ENCODE assay signal across 30 mouse cellular contexts in the genomic region with DNA sequence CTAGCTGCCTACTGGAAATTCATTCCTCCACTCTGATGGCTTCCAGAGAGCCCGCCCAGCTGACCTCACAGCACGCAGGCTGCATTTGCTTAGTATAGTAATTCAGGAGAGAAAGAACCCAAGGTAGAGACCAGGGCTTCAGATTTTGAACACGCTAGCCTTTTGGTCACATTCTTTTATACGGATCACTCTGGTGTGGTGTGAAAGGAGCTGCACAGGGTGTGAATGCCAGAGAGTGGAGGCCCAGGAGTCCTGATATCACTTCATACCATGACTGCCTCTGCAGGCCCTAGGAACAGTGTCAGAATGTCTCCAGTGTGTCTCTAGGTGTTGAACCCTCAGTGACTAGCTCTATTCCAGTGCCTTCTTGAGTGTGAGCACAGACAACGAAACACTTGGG.
DNase-seq lines count a peak whose midpoint lies in the region; ATAC-seq and TF ChIP-seq lines count a peak whose summit lies in the region.
"Had no signal": no experiment of that assay in that cellular context is flagged by ENCODE, and none has a peak within 500 bp of the region (broad histone marks: within the 10 kb centered on the region; RNA-seq: fewer than 3 reads in every experiment).

No protein-coding gene starts in this region.

- no peak for DNase-seq in kidney, postnatal 14 days
- no peak for DNase-seq in limb, embryonic 14.5 days (ENCODE audit: low spot score)
- no peak for DNase-seq in T-cell, adult 2 months (ENCODE audit: low spot score)
- DNase-seq: adrenal gland, adult 8-10 months; B cell, adult 2 months; cerebellum, adult 2 months; cerebellum, postnatal 14 days; gastrocnemius, postnatal 14 days; heart, adult 18-20 months; heart, postnatal 4 days; layer of hippocampus, postnatal 36 days; left cerebral cortex, postnatal 4 days; liver, postnatal 0 days; lung, postnatal 36 days; midbrain, embryonic 14.5 days; right cerebral cortex, postnatal 14 days had no signal

- H3K9ac ChIP-seq in kidney, embryonic 15.5 days: no peak overlapping the region
- H3K9ac ChIP-seq in midbrain, embryonic 12.5 days (replicated peaks): no peak overlapping the region
- no peak overlapping the region for H3K9ac ChIP-seq in midbrain, embryonic 16.5 days (ENCODE audit: low read depth, low read length)
- no peak overlapping the region for H3K9ac ChIP-seq in embryonic facial prominence, embryonic 15.5 days
- no peak overlapping the region for H3K9ac ChIP-seq in limb, embryonic 14.5 days (ENCODE audit: low read depth, low read length, severe bottlenecking)
- no peak overlapping the region for H3K9ac ChIP-seq in intestine, embryonic 15.5 days
- H3K9ac ChIP-seq: forebrain, embryonic 12.5 days; heart, embryonic 12.5 days; hindbrain, embryonic 15.5 days; liver, embryonic 12.5 days; liver, postnatal 0 days; neural tube, embryonic 12.5 days had no signal

- no peak for TF ChIP-seq POLR2A in limb, embryonic 14.5 days (IDR thresholded peaks at IDR 0.05; ENCODE audit: borderline replicate concordance, extremely low read depth, insufficient read depth, insufficient read length)

- H3K27ac ChIP-seq in kidney, embryonic 15.5 days: peak overlapping the region; percentile 96
- H3K27ac ChIP-seq in midbrain, embryonic 12.5 days (replicated peaks): peak overlapping the region; percentile 46; the same call in 1 of the 2 replicates
- no peak overlapping the region for H3K27ac ChIP-seq in midbrain, embryonic 16.5 days (ENCODE audit: low read length)
- peak overlapping the region; percentile 68 for H3K27ac ChIP-seq in embryonic facial prominence, embryonic 15.5 days (replicated peaks)
- H3K27ac ChIP-seq in limb, embryonic 14.5 days (replicated peaks; ENCODE audit: low read depth, low read length): 0 out of 2 replicates have a peak overlapping the region, but pooled peaks have one; percentile 5
- no peak overlapping the region for H3K27ac ChIP-seq in intestine, embryonic 15.5 days
- H3K27ac ChIP-seq: forebrain, embryonic 12.5 days; hindbrain, embryonic 15.5 days; liver, embryonic 12.5 days; neural tube, embryonic 12.5 days had no signal

- ATAC-seq in kidney, embryonic 15.5 days (replicated peaks; ENCODE audit: low FRiP score): no peak
- ATAC-seq in midbrain, embryonic 12.5 days (ENCODE audit: low FRiP score, low read depth): no peak
- ATAC-seq in midbrain, embryonic 16.5 days: no peak
- no peak for ATAC-seq in embryonic facial prominence, embryonic 15.5 days (ENCODE audit: insufficient number of reproducible peaks, low FRiP score, low TSS enrichment, low read depth)
- no peak for ATAC-seq in limb, embryonic 14.5 days (ENCODE audit: low FRiP score, low read depth)
- ATAC-seq in intestine, embryonic 15.5 days: no peak
- ATAC-seq: activated CD4-positive, CD25-positive, alpha-beta regulatory T cell, adult 4 months; inflammation-experienced regulatory T-cells, adult 6 months; liver, embryonic 12.5 days; liver, postnatal 0 days had no signal

- no peak overlapping the region for H3K4me3 ChIP-seq in kidney, embryonic 15.5 days (replicated peaks)
- no peak overlapping the region for H3K4me3 ChIP-seq in midbrain, embryonic 12.5 days
- no peak overlapping the region for H3K4me3 ChIP-seq in midbrain, embryonic 16.5 days (ENCODE audit: low read depth, low read length)
- H3K4me3 ChIP-seq in embryonic facial prominence, embryonic 15.5 days (replicated peaks): no peak overlapping the region
- no peak overlapping the region for H3K4me3 ChIP-seq in limb, embryonic 14.5 days (replicated peaks; ENCODE audit: low read length)
- H3K4me3 ChIP-seq in intestine, embryonic 15.5 days (replicated peaks): no peak overlapping the region
- H3K4me3 ChIP-seq: erythroblast, embryonic 14.5 days; forebrain, embryonic 12.5 days; heart, embryonic 12.5 days; hindbrain, embryonic 15.5 days; liver, embryonic 12.5 days; myocyte; neural tube, embryonic 12.5 days had no signal

- H3K4me2 ChIP-seq in kidney, embryonic 15.5 days: 0 out of 2 replicates have a peak overlapping the region, but pooled peaks have one; percentile 12
- H3K4me2 ChIP-seq in midbrain, embryonic 12.5 days (replicated peaks): no peak overlapping the region
- no peak overlapping the region for H3K4me2 ChIP-seq in midbrain, embryonic 16.5 days (ENCODE audit: low read length)
- no peak overlapping the region for H3K4me2 ChIP-seq in embryonic facial prominence, embryonic 15.5 days (replicated peaks)
- no peak overlapping the region for H3K4me2 ChIP-seq in limb, embryonic 14.5 days (replicated peaks; ENCODE audit: low read depth, low read length, severe bottlenecking)
- no peak overlapping the region for H3K4me2 ChIP-seq in intestine, embryonic 15.5 days (replicated peaks)
- H3K4me2 ChIP-seq: forebrain, embryonic 12.5 days; heart, embryonic 12.5 days; hindbrain, embryonic 15.5 days; liver, embryonic 12.5 days; neural tube, embryonic 12.5 days had no signal

- WGBS in kidney, embryonic 15.5 days: 72% methylated on average over 5 of the region's 5 CpGs
- WGBS in midbrain, embryonic 12.5 days: 93% methylated on average over 5 of the region's 5 CpGs
- WGBS in midbrain, embryonic 16.5 days: 93% methylated on average over 5 of the region's 5 CpGs
- 94% methylated on average over 5 of the region's 5 CpGs for WGBS in embryonic facial prominence, embryonic 15.5 days
- WGBS in limb, embryonic 14.5 days: 77% methylated on average over 5 of the region's 5 CpGs
- 92% methylated on average over 5 of the region's 5 CpGs for WGBS in intestine, embryonic 15.5 days

- peaks cover 77% of the 10 kb centered on the region for H3K4me1 ChIP-seq in kidney, embryonic 15.5 days
- H3K4me1 ChIP-seq in midbrain, embryonic 12.5 days: peaks cover 47% of the 10 kb centered on the region
- H3K4me1 ChIP-seq in midbrain, embryonic 16.5 days (ENCODE audit: control insufficient read depth, insufficient read depth, low read length): peaks cover 38% of the 10 kb centered on the region
- H3K4me1 ChIP-seq in embryonic facial prominence, embryonic 15.5 days: peaks cover 43% of the 10 kb centered on the region
- H3K4me1 ChIP-seq in limb, embryonic 14.5 days (ENCODE audit: control insufficient read depth, insufficient read depth, low read length): peaks cover 47% of the 10 kb centered on the region
- H3K4me1 ChIP-seq in intestine, embryonic 15.5 days (replicated peaks): peaks cover 20% of the 10 kb centered on the region

- H3K27me3 ChIP-seq in kidney, embryonic 15.5 days: no peaks in the 10 kb centered on the region
- no peaks in the 10 kb centered on the region for H3K27me3 ChIP-seq in midbrain, embryonic 12.5 days
- no peaks in the 10 kb centered on the region for H3K27me3 ChIP-seq in midbrain, embryonic 16.5 days (ENCODE audit: control insufficient read depth, insufficient read depth, low read depth, low read length)
- H3K27me3 ChIP-seq in embryonic facial prominence, embryonic 15.5 days: peaks cover 4% of the 10 kb centered on the region; the same call in 1 of the 2 replicates
- peaks cover 8% of the 10 kb centered on the region; the same call in 1 of the 2 replicates for H3K27me3 ChIP-seq in limb, embryonic 14.5 days (ENCODE audit: control insufficient read depth, insufficient read depth, low read length)
- no peaks in the 10 kb centered on the region for H3K27me3 ChIP-seq in intestine, embryonic 15.5 days (replicated peaks)
- H3K27me3 ChIP-seq: heart, embryonic 12.5 days; hindbrain, embryonic 15.5 days; neural tube, embryonic 12.5 days had no signal

- H3K36me3 ChIP-seq in kidney, embryonic 15.5 days: no peaks in the 10 kb centered on the region
- H3K36me3 ChIP-seq in midbrain, embryonic 12.5 days: no peaks in the 10 kb centered on the region
- no peaks in the 10 kb centered on the region for H3K36me3 ChIP-seq in midbrain, embryonic 16.5 days (ENCODE audit: control insufficient read depth, insufficient read depth, low read length)
- no peaks in the 10 kb centered on the region for H3K36me3 ChIP-seq in embryonic facial prominence, embryonic 15.5 days
- no peaks in the 10 kb centered on the region for H3K36me3 ChIP-seq in limb, embryonic 14.5 days (ENCODE audit: control insufficient read depth, insufficient read depth, low read length)
- H3K36me3 ChIP-seq in intestine, embryonic 15.5 days: no peaks in the 10 kb centered on the region
- H3K36me3 ChIP-seq: forebrain, embryonic 12.5 days; heart, embryonic 12.5 days; hindbrain, embryonic 15.5 days; liver, embryonic 12.5 days; neural tube, embryonic 12.5 days had no signal

- H3K9me3 ChIP-seq in kidney, embryonic 15.5 days (replicated peaks): no peaks in the 10 kb centered on the region
- H3K9me3 ChIP-seq in midbrain, embryonic 12.5 days: no peaks in the 10 kb centered on the region
- no peaks in the 10 kb centered on the region for H3K9me3 ChIP-seq in midbrain, embryonic 16.5 days (replicated peaks; ENCODE audit: control insufficient read depth, low read length, poor library complexity, severe bottlenecking)
- no peaks in the 10 kb centered on the region for H3K9me3 ChIP-seq in embryonic facial prominence, embryonic 15.5 days (replicated peaks)
- H3K9me3 ChIP-seq in limb, embryonic 14.5 days (ENCODE audit: control insufficient read depth, low read length): no peaks in the 10 kb centered on the region
- H3K9me3 ChIP-seq in intestine, embryonic 15.5 days: no peaks in the 10 kb centered on the region
- H3K9me3 ChIP-seq: forebrain, embryonic 12.5 days; heart, embryonic 12.5 days; hindbrain, embryonic 15.5 days; liver, embryonic 12.5 days; neural tube, embryonic 12.5 days had no signal

Comparison
In these comparisons a context has a peak if more than half of its experiments do, and no peak if none do; other contexts are left out.
1. H3K27ac ChIP-seq: peak in kidney, embryonic 15.5 days (single experiment), midbrain, embryonic 12.5 days (single experiment), embryonic facial prominence, embryonic 15.5 days (single experiment) and limb, embryonic 14.5 days (single experiment); none in midbrain, embryonic 16.5 days (single experiment) and intestine, embryonic 15.5 days (single experiment).